Mouse (Mus musculus): ENCODE measurements around the gene Gm20388. TPM values are rescaled to one million over a fixed set of nuclear protein-coding genes. Genes with fewer than 3 reads are reported as not detected.

Gm20388 gene
- polyA plus RNA-seq, 1 experiment from 2014 or later, result not detected

GRCm38 (mm10) chr8:123884721-123885565, 3974.3 kb downstream of the Gm20388 start:
- Histone ChIP-seq H3K4me2 (ENCODE audit: low read length) (peak overlapping the region; percentile 40), H3K27ac (replicated peaks in 1 of 2; ENCODE audit: control insufficient read depth in 1 of 2, insufficient read depth in 1 of 2, low read depth in 2 of 2, low read length in 2 of 2) (0 out of 4 replicates have a peak overlapping the region, but pooled peaks of 1 of the 2 experiments have one; percentile 35)
- ATAC-seq (ENCODE audit: insufficient number of reproducible peaks, insufficient read depth, low FRiP score, low read depth), result 0 out of 2 replicates have a peak, but pooled peaks have one; percentile 55

GRCm38 (mm10) chr8:123887163-123887562, 3976.5 kb downstream of the Gm20388 start:
- no peaks in the 10 kb centered on the region for H3K36me3 ChIP-seq (ENCODE audit: control insufficient read depth, insufficient read depth, low read length)
- peaks cover 23% of the 10 kb centered on the region for H3K27me3 ChIP-seq (ENCODE audit: control insufficient read depth, insufficient read depth, low read length)
- H3K9ac ChIP-seq (ENCODE audit: low read length), result no peak overlapping the region
- ATAC-seq (ENCODE audit: insufficient number of reproducible peaks, insufficient read depth, low FRiP score, low read depth), result no peak
- no peak overlapping the region for H3K4me3 ChIP-seq (ENCODE audit: control insufficient read depth in 1 of 2, insufficient read depth in 1 of 2, low read depth in 1 of 2, low read length in 2 of 2)
- no peak overlapping the region for H3K4me2 ChIP-seq (ENCODE audit: low read length)
- 84% methylated on average over 4 of the region's 4 CpGs for WGBS
- no peak overlapping the region for H3K27ac ChIP-seq (replicated peaks in 1 of 2; ENCODE audit: control insufficient read depth in 1 of 2, insufficient read depth in 1 of 2, low read depth in 2 of 2, low read length in 2 of 2)
- peaks cover 12 to 17% of the 10 kb centered on the region in 2 experiments for H3K4me1 ChIP-seq (ENCODE audit: control insufficient read depth in 2 of 2, insufficient read depth in 2 of 2, low read length in 2 of 2)
- no peaks in the 10 kb centered on the region for H3K9me3 ChIP-seq (ENCODE audit: control insufficient read depth, low read length)

More at GRCm38 (mm10) chr8:123884721-123885565, 3974.3 kb downstream of the Gm20388 start:
- H3K4me1 ChIP-seq (ENCODE audit: control insufficient read depth in 2 of 2, insufficient read depth in 2 of 2, low read length in 2 of 2), result peaks cover 9 to 15% of the 10 kb centered on the region in 2 experiments
- WGBS, result 10% methylated on average over 14 of the region's 14 CpGs
- H3K4me3 ChIP-seq (ENCODE audit: control insufficient read depth in 1 of 2, insufficient read depth in 1 of 2, low read depth in 1 of 2, low read length in 2 of 2), result no peak overlapping the region
- H3K36me3 ChIP-seq (ENCODE audit: control insufficient read depth, insufficient read depth, low read length), result no peaks in the 10 kb centered on the region
- peaks cover 3% of the 10 kb centered on the region; the same call in 1 of the 2 replicates for H3K27me3 ChIP-seq (ENCODE audit: control insufficient read depth, insufficient read depth, low read length)
- no peaks in the 10 kb centered on the region for H3K9me3 ChIP-seq (ENCODE audit: control insufficient read depth, low read length)
- H3K9ac ChIP-seq (ENCODE audit: low read length), result 0 out of 2 replicates have a peak overlapping the region, but pooled peaks have one; percentile 27

- no peak for ATAC-seq (ENCODE audit: insufficient number of reproducible peaks, insufficient read depth, low FRiP score, low read depth)
- H3K9me3 ChIP-seq (ENCODE audit: control insufficient read depth, low read length), result no peaks in the 10 kb centered on the region
- peaks cover 31% of the 10 kb centered on the region for H3K27me3 ChIP-seq (ENCODE audit: control insufficient read depth, insufficient read depth, low read length)
- no peak overlapping the region for H3K4me3 ChIP-seq (ENCODE audit: control insufficient read depth in 1 of 2, insufficient read depth in 1 of 2, low read depth in 1 of 2, low read length in 2 of 2)
- peaks cover 16 to 24% of the 10 kb centered on the region in 2 experiments for H3K4me1 ChIP-seq (ENCODE audit: control insufficient read depth in 2 of 2, insufficient read depth in 2 of 2, low read length in 2 of 2)
- H3K9ac ChIP-seq (ENCODE audit: low read length), result no peak overlapping the region
- H3K27ac ChIP-seq (replicated peaks in 1 of 2; ENCODE audit: control insufficient read depth in 1 of 2, insufficient read depth in 1 of 2, low read depth in 2 of 2, low read length in 2 of 2), result no peak overlapping the region
- 68% methylated on average over 2 of the region's 2 CpGs for WGBS
- no peaks in the 10 kb centered on the region for H3K36me3 ChIP-seq (ENCODE audit: control insufficient read depth, insufficient read depth, low read length)
- H3K4me2 ChIP-seq (ENCODE audit: low read length), result no peak overlapping the region
These were observed 3977.3 kb downstream of the Gm20388 start for GRCm38 (mm10) chr8:123887956-123888355.

- no peaks in the 10 kb centered on the region for H3K9me3 ChIP-seq (ENCODE audit: control insufficient read depth, low read length)
- no peak overlapping the region for H3K4me2 ChIP-seq (ENCODE audit: low read length)
- no peaks in the 10 kb centered on the region for H3K36me3 ChIP-seq (ENCODE audit: control insufficient read depth, insufficient read depth, low read length)
- peaks cover 49% of the 10 kb centered on the region for H3K27me3 ChIP-seq (ENCODE audit: control insufficient read depth, insufficient read depth, low read length)
- peaks cover 10 to 20% of the 10 kb centered on the region in 2 experiments for H3K4me1 ChIP-seq (ENCODE audit: control insufficient read depth in 2 of 2, insufficient read depth in 2 of 2, low read length in 2 of 2)
- no peak overlapping the region for H3K9ac ChIP-seq (ENCODE audit: low read length)
- WGBS, result 63% methylated on average over 4 of the region's 4 CpGs
- no peak for ATAC-seq (ENCODE audit: insufficient number of reproducible peaks, insufficient read depth, low FRiP score, low read depth)
- H3K27ac ChIP-seq (replicated peaks in 1 of 2; ENCODE audit: control insufficient read depth in 1 of 2, insufficient read depth in 1 of 2, low read depth in 2 of 2, low read length in 2 of 2), result no peak overlapping the region
- no peak overlapping the region for H3K4me3 ChIP-seq (ENCODE audit: control insufficient read depth in 1 of 2, insufficient read depth in 1 of 2, low read depth in 1 of 2, low read length in 2 of 2)
These were observed 3979.2 kb downstream of the Gm20388 start for GRCm38 (mm10) chr8:123889797-123890196.

- under 1% methylated on average over 11 of the region's 11 CpGs for WGBS
- peaks cover 56% of the 10 kb centered on the region for H3K27me3 ChIP-seq (ENCODE audit: control insufficient read depth, insufficient read depth, low read length)
- no peak for ATAC-seq (ENCODE audit: insufficient number of reproducible peaks, insufficient read depth, low FRiP score, low read depth)
These were observed 3980.6 kb downstream of the Gm20388 start for GRCm38 (mm10) chr8:123891271-123891670.

GRCm38 (mm10) chr8:123891883-123892585, 3981.4 kb downstream of the Gm20388 start:
- no peaks in the 10 kb centered on the region for H3K36me3 ChIP-seq (ENCODE audit: control insufficient read depth, insufficient read depth, low read length)
- peaks cover 11 to 22% of the 10 kb centered on the region in 2 experiments for H3K4me1 ChIP-seq (ENCODE audit: control insufficient read depth in 2 of 2, insufficient read depth in 2 of 2, low read length in 2 of 2)
- peak overlapping the region; percentile 11 for H3K4me2 ChIP-seq (ENCODE audit: low read length)
- peaks cover 62% of the 10 kb centered on the region for H3K27me3 ChIP-seq (ENCODE audit: control insufficient read depth, insufficient read depth, low read length)
- no peaks in the 10 kb centered on the region for H3K9me3 ChIP-seq (ENCODE audit: control insufficient read depth, low read length)
- no peak for ATAC-seq (ENCODE audit: insufficient number of reproducible peaks, insufficient read depth, low FRiP score, low read depth)
- peak overlapping the region; percentile 1 to 6; a peak in 1 of 4 replicates for H3K4me3 ChIP-seq (ENCODE audit: control insufficient read depth in 1 of 2, insufficient read depth in 1 of 2, low read depth in 1 of 2, low read length in 2 of 2)
- no peak overlapping the region for H3K27ac ChIP-seq (replicated peaks in 1 of 2; ENCODE audit: control insufficient read depth in 1 of 2, insufficient read depth in 1 of 2, low read depth in 2 of 2, low read length in 2 of 2)
- 10% methylated on average over 49 of the region's 49 CpGs for WGBS
- H3K9ac ChIP-seq (ENCODE audit: low read length), result no peak overlapping the region

More at GRCm38 (mm10) chr8:123891271-123891670, 3980.6 kb downstream of the Gm20388 start:
- Histone ChIP-seq H3K4me2 (ENCODE audit: low read length) (peak overlapping the region; percentile 11), H3K9me3 (ENCODE audit: control insufficient read depth, low read length) (no peaks in the 10 kb centered on the region), H3K36me3 (ENCODE audit: control insufficient read depth, insufficient read depth, low read length) (no peaks in the 10 kb centered on the region), H3K9ac (ENCODE audit: low read length) (no peak overlapping the region), H3K4me1 (ENCODE audit: control insufficient read depth in 2 of 2, insufficient read depth in 2 of 2, low read length in 2 of 2) (peaks cover 11 to 22% of the 10 kb centered on the region in 2 experiments), H3K27ac (replicated peaks in 1 of 2; ENCODE audit: control insufficient read depth in 1 of 2, insufficient read depth in 1 of 2, low read depth in 2 of 2, low read length in 2 of 2) (no peak overlapping the region), H3K4me3 (ENCODE audit: control insufficient read depth in 1 of 2, insufficient read depth in 1 of 2, low read depth in 1 of 2, low read length in 2 of 2) (no peak overlapping the region)

- no peaks in the 10 kb centered on the region for H3K36me3 ChIP-seq (ENCODE audit: control insufficient read depth, insufficient read depth, low read length)
- H3K9me3 ChIP-seq (ENCODE audit: control insufficient read depth, low read length), result no peaks in the 10 kb centered on the region
- H3K4me1 ChIP-seq (ENCODE audit: control insufficient read depth in 2 of 2, insufficient read depth in 2 of 2, low read length in 2 of 2), result peaks cover 11 to 22% of the 10 kb centered on the region in 2 experiments
- no peak overlapping the region for H3K4me3 ChIP-seq (ENCODE audit: control insufficient read depth in 1 of 2, insufficient read depth in 1 of 2, low read depth in 1 of 2, low read length in 2 of 2)
- no peak overlapping the region for H3K9ac ChIP-seq (ENCODE audit: low read length)
- WGBS, result 18% methylated on average over 30 of the region's 30 CpGs
- H3K27ac ChIP-seq (replicated peaks in 1 of 2; ENCODE audit: control insufficient read depth in 1 of 2, insufficient read depth in 1 of 2, low read depth in 2 of 2, low read length in 2 of 2), result no peak overlapping the region
- H3K4me2 ChIP-seq (ENCODE audit: low read length), result peak overlapping the region; percentile 11
- H3K27me3 ChIP-seq (ENCODE audit: control insufficient read depth, insufficient read depth, low read length), result peaks cover 63% of the 10 kb centered on the region
- ATAC-seq (ENCODE audit: insufficient number of reproducible peaks, insufficient read depth, low FRiP score, low read depth), result no peak
These were observed 3982.0 kb downstream of the Gm20388 start for GRCm38 (mm10) chr8:123892586-123893155.

Measured in heart, embryonic 14.5 days (tissue).